In genomic region chr16:4896249-4897027, GRCm38 (mm10) we compare ENCODE assay signal across 7 mouse cellular contexts. TPM values are rescaled to one million over a fixed set of nuclear protein-coding genes. Genes with fewer than 3 reads are reported as not detected.
DNase-seq lines count a peak whose midpoint lies in the region; ATAC-seq and TF ChIP-seq lines count a peak whose summit lies in the region.

No protein-coding gene starts in this region.

- ATAC-seq in heart, embryonic 12.5 days (ENCODE audit: insufficient number of reproducible peaks, low FRiP score) = peak; percentile 44; the same call in 1 of the 2 replicates

- TF ChIP-seq POLR2A in spleen, adult 2 months (IDR thresholded peaks at IDR 0.05; ENCODE audit: low read depth, low read length) = no peak

- H3K9ac ChIP-seq in heart, embryonic 12.5 days = peak overlapping the region; percentile 42

- no peak for DNase-seq in spleen, adult 2 months (ENCODE audit: low read depth in 1 of 2, low spot score in 2 of 2)
- no peak for DNase-seq in spleen, adult 12 weeks (ENCODE audit: low spot score)
- peak; percentile 71 for DNase-seq in kidney, postnatal 14 days
- DNase-seq in ovary, postnatal 10 days (ENCODE audit: low spot score) = no peak
- no peak for DNase-seq in layer of hippocampus, adult 9-10 months (ENCODE audit: low spot score)
- no peak for DNase-seq in urinary bladder, adult 18-20 months (ENCODE audit: low spot score in 2 of 2)

- 0 out of 2 replicates have a peak, but pooled peaks cover 2% of the 10 kb centered on the region for H3K36me3 ChIP-seq in spleen, adult 2 months (ENCODE audit: control insufficient read depth, insufficient read depth, low read length)
- H3K36me3 ChIP-seq in heart, embryonic 12.5 days = peaks cover 9% of the 10 kb centered on the region; the same call in 1 of the 2 replicates

- TF ChIP-seq CTCF in spleen, adult 2 months (IDR thresholded peaks at IDR 0.05; ENCODE audit: extremely low read depth, insufficient read depth, insufficient read length, insufficient replicate concordance) = no peak

- peak overlapping the region; percentile 13 for H3K27ac ChIP-seq in spleen, adult 2 months (ENCODE audit: insufficient read depth, low read length)
- H3K27ac ChIP-seq in heart, embryonic 12.5 days (ENCODE audit: poor library complexity, severe bottlenecking) = peak overlapping the region; percentile 86

- peak overlapping the region; percentile 40 for H3K4me2 ChIP-seq in heart, embryonic 12.5 days

- no peaks in the 10 kb centered on the region for H3K27me3 ChIP-seq in spleen, adult 2 months (ENCODE audit: control insufficient read depth, insufficient read depth, low read length)
- no peaks in the 10 kb centered on the region for H3K27me3 ChIP-seq in heart, embryonic 12.5 days (replicated peaks)

- H3K4me1 ChIP-seq in spleen, adult 2 months (ENCODE audit: control insufficient read depth, insufficient read depth, insufficient read length) = peaks cover 31% of the 10 kb centered on the region
- H3K4me1 ChIP-seq in heart, embryonic 12.5 days (replicated peaks) = peaks cover 56% of the 10 kb centered on the region

- H3K4me3 ChIP-seq in spleen, adult 2 months (ENCODE audit: extremely low read depth, insufficient read depth, insufficient read length) = no peak overlapping the region
- no peak overlapping the region for H3K4me3 ChIP-seq in heart, embryonic 12.5 days

- H3K9me3 ChIP-seq in heart, embryonic 12.5 days (replicated peaks) = no peaks in the 10 kb centered on the region

- 73% methylated on average over 5 of the region's 5 CpGs for WGBS in spleen, adult 2 months
- 24% methylated on average over 5 of the region's 5 CpGs for WGBS in heart, embryonic 12.5 days

RNA-seq across cellular contexts. Expression of gene Mgrn1, which starts 10.4 kb away (rescaled TPM):
- polyA plus RNA-seq in spleen, adult 2 months (2012; rRNA removed) = 103 and 134 TPM in 2 replicates
- 114 and 116 TPM in 2 replicates for polyA plus RNA-seq in heart, embryonic 12.5 days (2016; fragmentation: Nextera tagmentation; extraction: Ambion mirVana)

RNA-seq across cellular contexts. Expression of gene Ubald1, which starts 16.3 kb away (rescaled TPM):
- 65.6 and 67.6 TPM in 2 replicates for polyA plus RNA-seq in spleen, adult 2 months (2012; rRNA removed)
- 26.8 and 27.1 TPM in 2 replicates for polyA plus RNA-seq in heart, embryonic 12.5 days (2016; fragmentation: Nextera tagmentation; extraction: Ambion mirVana)

RNA-seq across cellular contexts. Expression of gene Nudt16l1, which starts 42.1 kb away (rescaled TPM):
- 70.3 and 78.4 TPM in 2 replicates for polyA plus RNA-seq in spleen, adult 2 months (2012; rRNA removed)
- polyA plus RNA-seq in heart, embryonic 12.5 days (2016; fragmentation: Nextera tagmentation; extraction: Ambion mirVana) = 92.3 and 97.3 TPM in 2 replicates
